Mouse (Mus musculus) midbrain, embryonic 16.5 days (tissue): ENCODE results near the gene Pga5. TPM values are rescaled to one million over a fixed set of nuclear protein-coding genes. Genes with fewer than 3 reads are reported as not detected.
A peak's percentile ranks its signal among the peaks of the same experiment; 100 is the strongest.

Source experiments
- ATAC-seq: fragments of 200-750 bp; cut with Nextera tagmentation; 2 replicates; pipeline ENCODE4 v1.8.0; 2017; ENCODE audit warnings: moderate TSS enrichment
- H3K27ac ChIP-seq: fragments of 300-500 bp; sonication (generic); 2 replicates; pipeline ENCODE4 v1.5.1; 2014; ENCODE audit warnings: mild to moderate bottlenecking, low read length, mixed read lengths
- H3K27me3 ChIP-seq: fragments of 300-500 bp; sonication (generic); 2 replicates; pipeline ENCODE4 v1.6.1; 2014; ENCODE audit warnings: low read depth, low read length, mixed read lengths; ENCODE audit not compliant: control insufficient read depth, insufficient read depth
- H3K36me3 ChIP-seq: fragments of 300-500 bp; sonication (generic); 2 replicates; pipeline ENCODE4 v1.6.1; 2014; ENCODE audit warnings: mild to moderate bottlenecking, low read length, moderate library complexity, mixed read lengths; ENCODE audit not compliant: control insufficient read depth, insufficient read depth
- H3K4me1 ChIP-seq: fragments of 300-500 bp; sonication (generic); 2 replicates; pipeline ENCODE4 v1.6.1; 2014; ENCODE audit warnings: mild to moderate bottlenecking, low read length, mixed read lengths; ENCODE audit not compliant: control insufficient read depth, insufficient read depth
- H3K4me2 ChIP-seq: fragments of 300-500 bp; sonication (generic); 2 replicates; pipeline ENCODE4 v1.6.1; 2014; ENCODE audit warnings: mild to moderate bottlenecking, low read length, mixed read lengths
- H3K4me3 ChIP-seq: fragments of 300-500 bp; sonication (generic); 2 replicates; pipeline ENCODE4 v1.5.1; 2014; ENCODE audit warnings: low read depth, mild to moderate bottlenecking, low read length, moderate library complexity, mixed read lengths
- H3K9ac ChIP-seq: fragments of 300-500 bp; sonication (generic); 2 replicates; pipeline ENCODE4 v1.6.1; 2014; ENCODE audit warnings: low read depth, low read length, mixed read lengths
- H3K9me3 ChIP-seq: fragments of 300-500 bp; sonication (generic); replicated peaks from 2 replicates; pipeline ENCODE4 v1.6.1; 2014; ENCODE audit warnings: mild to moderate bottlenecking, low read length, mixed read lengths; ENCODE audit not compliant: control insufficient read depth, poor library complexity, severe bottlenecking
- WGBS: fragments of 180-500 bp; shearing (Covaris S2); extraction: QIAGEN DNeasy Blood & Tissue Kit; methylation state at CpG from one replicate; pipeline ENCODE4 v1.1.7; 2014; 5-methylcytosine and 5-hydroxymethylcytosine counted together
- polyA plus RNA-seq: library from polyadenylated mRNA; unstranded; fragments of >200 nt; fragmentation: Nextera tagmentation; extraction: Ambion mirVana; gene quantifications from 2 replicates; pipeline ENCODE4 v1.2.1, GENCODE M21; 2015

The Pga5 gene
- polyA plus RNA-seq, 1 experiment from 2014 or later: not detected

DNA sequence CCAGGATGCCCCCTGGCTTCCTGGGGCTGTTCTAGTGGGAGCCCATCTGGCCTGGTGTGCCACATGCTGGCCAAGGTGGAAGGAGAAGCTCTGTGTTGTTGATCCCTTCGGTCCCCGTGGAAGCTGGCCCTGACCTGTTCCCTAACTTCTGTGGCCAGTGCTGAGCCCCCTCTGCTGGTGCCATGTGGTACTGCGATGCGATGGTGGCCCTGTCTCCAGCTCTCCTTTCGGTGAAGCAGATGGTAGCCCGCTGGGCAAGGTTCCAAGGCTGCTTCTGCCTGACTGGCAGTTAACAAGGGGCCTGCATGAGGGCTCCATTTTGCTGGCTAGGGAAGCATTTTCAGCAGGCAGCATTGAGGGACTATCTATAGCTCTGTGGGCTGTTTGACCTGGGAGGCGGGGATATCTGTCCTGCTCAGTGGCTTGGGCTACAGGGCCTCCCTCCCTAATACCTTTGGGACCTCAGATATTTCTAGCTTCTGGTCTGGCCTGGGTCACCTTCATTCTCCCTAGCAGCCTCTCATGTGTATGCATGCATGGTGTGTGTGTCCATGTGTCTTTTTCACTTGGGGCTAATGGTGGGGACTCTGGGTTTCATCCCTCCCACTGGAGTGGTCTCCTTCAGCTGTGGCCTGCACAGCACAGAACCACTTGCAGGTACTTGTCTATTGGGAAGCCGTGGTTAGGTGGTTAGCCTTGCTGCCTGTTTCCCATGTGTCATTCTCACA is 31.7 kb upstream of the Pga5 start:
- Histone ChIP-seq H3K36me3 (peaks cover 26% of the 10 kb centered on the region), H3K4me3 (no peak overlapping the region), H3K27me3 (no peaks in the 10 kb centered on the region), H3K4me1 (peaks cover 10% of the 10 kb centered on the region; the same call in 1 of the 2 replicates), H3K9ac (peak overlapping the region; percentile 12; the same call in 1 of the 2 replicates), H3K27ac (peak overlapping the region; percentile 86), H3K4me2 (no peak overlapping the region), H3K9me3 (no peaks in the 10 kb centered on the region)
- WGBS: 11% methylated on average over 8 of the region's 8 CpGs
- peak; percentile 72 for ATAC-seq

- WGBS: 63% methylated on average over 6 of the region's 6 CpGs
- Histone ChIP-seq H3K36me3 (peaks cover 25% of the 10 kb centered on the region), H3K4me3 (no peak overlapping the region), H3K27ac (peak overlapping the region; percentile 86), H3K27me3 (no peaks in the 10 kb centered on the region), H3K4me2 (no peak overlapping the region), H3K9ac (no peak overlapping the region), H3K4me1 (peaks cover 10% of the 10 kb centered on the region; the same call in 1 of the 2 replicates), H3K9me3 (no peaks in the 10 kb centered on the region)
- no peak for ATAC-seq
These were observed 31.0 kb upstream of the Pga5 start for GRCm38 (mm10) chr19:10708900-10709299.

DNA sequence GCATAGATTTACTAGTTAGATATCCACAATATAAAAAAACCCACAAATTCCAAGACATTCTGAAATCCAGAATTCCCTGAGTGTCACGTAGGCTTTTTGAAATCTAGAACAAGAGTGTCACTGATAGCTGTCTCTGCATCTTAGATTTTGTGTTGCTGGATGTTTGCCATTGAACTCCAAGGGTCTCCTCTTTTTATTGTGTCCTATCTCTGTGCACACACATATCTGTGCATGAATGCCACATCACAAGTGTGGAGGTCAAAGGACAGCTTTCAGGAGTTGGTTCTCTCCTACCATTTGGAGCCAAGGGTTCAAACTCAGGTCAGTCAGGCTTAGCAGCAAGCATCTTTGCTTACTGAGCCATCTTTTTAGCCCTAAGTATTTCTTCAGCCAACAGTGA is 30.0 kb upstream of the Pga5 start:
- Histone ChIP-seq H3K4me1 (peaks cover 10% of the 10 kb centered on the region; the same call in 1 of the 2 replicates), H3K9me3 (no peaks in the 10 kb centered on the region), H3K36me3 (peaks cover 16% of the 10 kb centered on the region), H3K27me3 (no peaks in the 10 kb centered on the region), H3K4me2 (no peak overlapping the region), H3K27ac (no peak overlapping the region), H3K9ac (no peak overlapping the region), H3K4me3 (no peak overlapping the region)
- 97% methylated on average over 1 of the region's 1 CpGs for WGBS
- ATAC-seq: no peak

- no peak for ATAC-seq
- Histone ChIP-seq H3K36me3 (peaks cover 10% of the 10 kb centered on the region), H3K27ac (no peak overlapping the region), H3K9me3 (no peaks in the 10 kb centered on the region), H3K4me3 (no peak overlapping the region), H3K4me1 (peaks cover 10% of the 10 kb centered on the region; the same call in 1 of the 2 replicates), H3K27me3 (no peaks in the 10 kb centered on the region), H3K4me2 (no peak overlapping the region), H3K9ac (no peak overlapping the region)
- WGBS: 81% methylated on average over 13 of the region's 13 CpGs
These were observed 29.4 kb upstream of the Pga5 start for GRCm38 (mm10) chr19:10707087-10707875.

DNA sequence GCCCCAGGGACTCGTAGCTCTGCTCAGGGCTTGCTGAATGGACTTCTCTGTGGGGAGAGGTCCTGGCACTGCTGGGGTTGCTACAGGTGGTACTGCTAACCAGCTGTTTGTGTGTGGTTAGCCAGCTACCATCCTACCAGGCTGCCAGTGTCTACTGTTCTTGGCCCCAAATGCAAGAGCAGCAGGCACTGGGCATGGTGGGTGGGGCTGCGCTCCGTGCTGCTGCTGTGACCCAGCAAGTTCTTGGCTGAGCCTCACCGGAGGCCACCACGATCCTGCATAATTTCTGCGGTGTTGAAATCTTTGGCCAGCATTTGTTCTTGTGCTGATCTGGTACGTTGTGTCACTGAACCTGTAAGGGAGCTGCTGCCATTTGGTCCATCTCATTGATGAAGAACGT is 25.6 kb upstream of the Pga5 start:
- ATAC-seq: no peak
- Histone ChIP-seq H3K36me3 (peaks cover 2% of the 10 kb centered on the region; the same call in 1 of the 2 replicates), H3K4me2 (no peak overlapping the region), H3K4me3 (no peak overlapping the region), H3K4me1 (peaks cover 28% of the 10 kb centered on the region), H3K9ac (no peak overlapping the region), H3K27me3 (no peaks in the 10 kb centered on the region), H3K27ac (no peak overlapping the region), H3K9me3 (no peaks in the 10 kb centered on the region)
- 88% methylated on average over 8 of the region's 8 CpGs for WGBS

DNA sequence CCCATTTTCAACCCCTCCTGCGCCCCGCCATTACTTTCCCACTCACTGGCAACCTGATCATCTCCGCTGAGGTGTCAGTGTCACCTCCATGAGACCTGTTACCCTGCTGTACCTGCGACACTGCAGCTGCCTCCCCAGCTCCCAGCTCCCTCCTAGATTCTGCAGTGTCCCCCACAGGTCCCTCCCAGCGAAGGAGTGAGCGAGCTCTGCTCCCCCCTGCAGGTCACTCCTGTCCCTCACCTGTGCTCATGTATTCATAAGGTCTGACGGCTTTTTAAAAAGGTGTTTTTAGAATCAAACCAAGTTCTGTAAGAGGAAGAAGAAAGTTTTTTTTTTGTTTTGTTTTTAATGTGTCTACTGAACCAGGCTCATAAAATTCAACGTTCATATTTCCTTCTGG is 24.3 kb upstream of the Pga5 start:
- peaks cover 39% of the 10 kb centered on the region for H3K4me1 ChIP-seq

GRCm38 (mm10) chr19:10701013-10701726 is 23.3 kb upstream of the Pga5 start:
- Histone ChIP-seq H3K36me3 (no peaks in the 10 kb centered on the region), H3K9me3 (no peaks in the 10 kb centered on the region), H3K9ac (no peak overlapping the region), H3K27ac (no peak overlapping the region), H3K27me3 (no peaks in the 10 kb centered on the region), H3K4me3 (no peak overlapping the region), H3K4me1 (peaks cover 48% of the 10 kb centered on the region), H3K4me2 (no peak overlapping the region)
- ATAC-seq: no peak
- WGBS: 31% methylated on average over 6 of the region's 6 CpGs

More for the DNA sequence above, 24.3 kb upstream of the Pga5 start:
- no peak overlapping the region for H3K9ac ChIP-seq
- no peaks in the 10 kb centered on the region for H3K27me3 ChIP-seq
- ATAC-seq: no peak
- H3K9me3 ChIP-seq: no peaks in the 10 kb centered on the region
- H3K4me3 ChIP-seq: no peak overlapping the region
- no peaks in the 10 kb centered on the region for H3K36me3 ChIP-seq
- no peak overlapping the region for H3K27ac ChIP-seq
- no peak overlapping the region for H3K4me2 ChIP-seq
- 86% methylated on average over 8 of the region's 8 CpGs for WGBS

DNA sequence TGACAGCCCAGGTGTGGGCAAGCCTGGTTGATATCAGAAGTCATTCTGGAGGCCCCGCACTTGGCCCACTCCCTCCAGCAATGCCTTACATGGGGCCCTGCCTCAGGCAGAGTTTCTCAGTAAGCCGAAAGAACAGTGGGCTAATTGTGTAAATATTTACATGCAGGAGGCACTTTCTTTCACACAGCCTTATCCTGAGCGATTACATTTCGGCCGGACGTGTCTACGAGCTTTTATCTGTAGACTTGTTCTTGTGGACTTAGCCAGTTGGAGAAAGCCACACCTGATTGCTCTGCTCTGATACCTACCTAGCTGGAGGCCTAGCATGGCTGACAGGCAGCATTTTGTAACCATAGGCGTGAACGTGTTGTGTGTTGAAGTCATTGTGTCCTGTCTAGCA is 22.0 kb upstream of the Pga5 start:
- Histone ChIP-seq H3K4me3 (no peak overlapping the region), H3K4me1 (peaks cover 57% of the 10 kb centered on the region), H3K9ac (no peak overlapping the region), H3K4me2 (no peak overlapping the region), H3K27ac (peak overlapping the region; percentile 17; the same call in 1 of the 2 replicates), H3K36me3 (no peaks in the 10 kb centered on the region), H3K27me3 (no peaks in the 10 kb centered on the region), H3K9me3 (no peaks in the 10 kb centered on the region)
- WGBS: 56% methylated on average over 9 of the region's 9 CpGs
- no peak; the same call in 1 of the 2 replicates for ATAC-seq
